Mouse (Mus musculus) right cerebral cortex, postnatal 4 days (tissue): Measurements from ENCODE around the gene Ctdsp1.
"Not testable (repeated sequence)": the region's sequence is repeated elsewhere in the genome, so short reads cannot be mapped to it uniquely, and the experiment has no call there.

Experiments
- DNase-seq: peaks from one replicate; pipeline ENCODE4 v3.0.0-alpha.2; 2022

Gene Ctdsp1

DNA sequence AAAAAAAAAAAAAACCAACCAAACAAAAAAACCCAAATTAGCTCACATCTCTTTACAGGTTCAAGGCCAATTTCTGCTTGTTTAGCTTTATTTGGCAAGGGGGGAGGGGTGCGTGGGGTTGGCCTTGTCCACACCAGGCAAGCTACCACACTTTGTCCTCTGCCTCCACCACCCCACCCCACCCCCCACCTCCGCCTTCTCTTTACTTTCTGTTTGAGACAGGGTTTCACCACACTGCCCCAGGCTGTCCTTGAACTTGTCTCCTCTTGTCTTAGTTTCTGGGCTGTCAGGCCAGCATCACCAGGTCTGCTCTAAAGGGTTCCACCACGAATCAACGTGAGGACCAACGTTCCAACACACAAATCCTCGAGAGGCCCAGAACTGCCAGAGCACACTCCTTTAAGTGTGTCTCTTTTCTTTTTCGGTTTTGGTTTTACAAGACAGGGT, 12.2 kb upstream of the Ctdsp1 start:
- no peak for DNase-seq

DNA sequence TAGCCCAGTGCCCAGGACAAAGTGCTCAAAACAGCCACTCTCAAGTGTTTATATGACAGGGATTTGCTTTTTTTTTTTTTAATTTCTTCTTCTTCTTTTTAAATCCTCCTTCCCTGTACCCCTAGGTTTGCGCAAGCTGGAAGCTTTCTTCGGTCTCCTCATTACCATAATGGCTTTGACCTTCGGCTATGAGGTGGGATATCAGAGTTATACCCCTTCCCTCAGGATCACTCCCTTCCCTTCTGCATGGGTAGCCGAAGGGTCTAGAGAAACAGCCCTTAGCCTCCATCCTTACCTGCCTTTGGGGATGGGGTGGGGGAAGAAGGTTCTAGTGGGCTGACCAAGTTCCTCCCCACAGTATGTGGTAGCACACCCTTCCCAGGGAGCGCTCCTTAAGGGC, 10.8 kb upstream of the Ctdsp1 start:
- DNase-seq, result no peak

DNA sequence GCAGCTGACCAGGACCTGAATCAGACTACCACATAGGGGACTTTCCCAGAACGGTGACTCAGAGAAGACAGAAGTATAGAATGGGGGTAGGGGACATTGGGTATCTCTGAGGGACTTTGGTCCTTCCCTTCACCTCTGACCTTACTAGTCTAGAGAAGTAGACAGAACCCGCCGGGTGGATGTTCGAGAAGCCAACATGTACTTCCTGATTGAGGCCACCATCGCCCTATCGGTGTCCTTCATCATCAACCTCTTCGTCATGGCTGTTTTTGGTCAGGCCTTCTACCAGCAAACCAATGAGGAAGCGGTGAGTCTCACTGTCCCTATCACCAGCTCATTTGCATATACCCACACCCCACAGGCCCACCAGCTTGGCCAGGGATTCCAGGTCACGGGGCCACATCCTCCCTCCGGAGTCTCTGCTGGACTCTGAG, 9.7 kb upstream of the Ctdsp1 start:
- no peak for DNase-seq

DNA sequence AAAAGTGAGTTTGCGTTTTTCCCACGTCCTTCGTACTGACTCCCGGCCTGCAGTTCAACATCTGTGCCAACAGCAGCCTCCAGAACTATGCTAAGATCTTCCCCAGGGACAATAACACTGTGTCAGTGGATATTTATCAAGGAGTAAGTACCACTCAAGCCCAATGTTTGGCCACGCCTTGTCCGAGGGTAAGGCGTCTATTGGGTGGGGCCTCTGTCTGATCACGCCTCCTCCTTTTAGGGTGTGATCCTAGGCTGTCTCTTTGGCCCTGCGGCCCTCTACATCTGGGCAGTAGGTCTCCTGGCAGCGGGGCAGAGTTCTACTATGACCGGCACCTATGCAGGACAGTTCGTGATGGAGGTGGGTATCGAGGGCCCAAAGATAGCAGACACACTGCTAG, 7.9 kb upstream of the Ctdsp1 start:
- DNase-seq, result no peak

DNA sequence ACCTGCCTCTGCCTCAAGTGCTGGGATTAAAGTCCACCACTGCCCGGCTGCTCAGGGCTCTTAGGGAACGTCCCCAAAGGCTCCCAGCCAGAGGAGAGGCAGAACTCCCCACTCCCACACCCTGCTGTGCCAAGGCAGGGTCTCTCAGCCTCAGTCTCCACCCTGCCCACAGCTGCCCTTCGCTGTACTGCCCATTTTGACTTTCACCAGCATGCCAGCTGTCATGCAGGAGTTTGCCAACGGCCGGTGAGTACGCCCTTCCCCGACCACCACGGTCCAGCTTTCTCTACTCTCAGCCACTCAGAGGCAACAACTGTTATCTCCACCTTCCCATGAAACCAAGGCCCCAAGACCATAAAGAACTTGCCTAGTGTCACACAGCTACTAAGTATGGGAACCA, 6.8 kb upstream of the Ctdsp1 start:
- DNase-seq, result no peak

DNA sequence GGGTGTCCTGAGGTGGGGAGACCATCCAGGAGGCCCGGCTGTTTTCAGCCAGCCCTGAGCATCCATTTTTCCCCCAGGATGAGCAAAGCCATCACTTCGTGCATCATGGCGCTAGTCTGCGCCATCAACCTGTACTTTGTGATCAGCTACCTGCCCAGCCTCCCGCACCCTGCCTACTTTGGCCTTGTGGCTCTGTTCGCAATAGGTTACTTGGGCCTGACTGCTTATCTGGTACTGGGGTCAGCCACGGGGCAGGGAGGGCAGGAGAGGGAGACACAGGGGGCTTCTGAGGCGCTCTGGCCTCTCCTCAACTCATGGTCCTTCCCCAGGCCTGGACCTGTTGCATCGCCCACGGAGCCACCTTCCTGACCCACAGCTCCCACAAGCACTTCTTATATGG, 6.2 kb upstream of the Ctdsp1 start:
- no peak for DNase-seq

DNA sequence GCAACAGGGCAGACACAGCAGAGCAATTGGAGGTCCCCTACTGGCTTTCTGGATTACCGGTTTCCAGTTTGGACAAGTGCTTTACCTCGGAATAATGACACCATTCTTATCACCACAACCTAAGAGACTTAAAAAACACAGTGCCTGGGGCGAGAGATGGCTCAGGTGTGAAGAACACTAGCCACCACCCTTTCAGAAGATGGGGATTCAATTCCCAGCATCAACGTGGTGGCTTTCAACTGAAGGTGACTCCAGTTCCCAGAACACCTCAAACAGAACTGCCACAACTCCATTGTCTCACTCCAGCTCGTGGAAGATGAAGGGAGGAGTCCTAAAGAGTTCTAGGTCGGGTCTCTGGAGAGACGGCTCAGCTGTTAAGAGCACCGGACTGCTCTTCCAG, 5.8 kb upstream of the Ctdsp1 start:
- no peak for DNase-seq

DNA sequence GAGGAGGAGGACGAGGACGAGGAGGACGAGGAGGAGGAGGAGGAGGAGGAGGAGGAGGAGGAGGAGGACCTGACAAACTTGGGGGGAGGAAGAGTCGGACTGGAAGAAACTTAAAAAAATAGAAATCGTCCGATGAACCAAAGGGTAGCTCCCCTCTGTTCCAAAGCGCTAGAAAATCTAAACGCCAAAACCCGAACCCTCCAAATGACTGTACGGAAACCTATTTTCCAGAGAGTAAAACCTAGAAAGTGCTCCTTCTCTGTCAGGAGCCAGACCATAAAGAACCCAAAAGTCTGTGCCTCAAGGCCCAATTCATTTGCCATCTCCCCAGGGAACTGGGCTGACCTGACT, 5.0 kb upstream of the Ctdsp1 start:
- no peak for DNase-seq

DNA sequence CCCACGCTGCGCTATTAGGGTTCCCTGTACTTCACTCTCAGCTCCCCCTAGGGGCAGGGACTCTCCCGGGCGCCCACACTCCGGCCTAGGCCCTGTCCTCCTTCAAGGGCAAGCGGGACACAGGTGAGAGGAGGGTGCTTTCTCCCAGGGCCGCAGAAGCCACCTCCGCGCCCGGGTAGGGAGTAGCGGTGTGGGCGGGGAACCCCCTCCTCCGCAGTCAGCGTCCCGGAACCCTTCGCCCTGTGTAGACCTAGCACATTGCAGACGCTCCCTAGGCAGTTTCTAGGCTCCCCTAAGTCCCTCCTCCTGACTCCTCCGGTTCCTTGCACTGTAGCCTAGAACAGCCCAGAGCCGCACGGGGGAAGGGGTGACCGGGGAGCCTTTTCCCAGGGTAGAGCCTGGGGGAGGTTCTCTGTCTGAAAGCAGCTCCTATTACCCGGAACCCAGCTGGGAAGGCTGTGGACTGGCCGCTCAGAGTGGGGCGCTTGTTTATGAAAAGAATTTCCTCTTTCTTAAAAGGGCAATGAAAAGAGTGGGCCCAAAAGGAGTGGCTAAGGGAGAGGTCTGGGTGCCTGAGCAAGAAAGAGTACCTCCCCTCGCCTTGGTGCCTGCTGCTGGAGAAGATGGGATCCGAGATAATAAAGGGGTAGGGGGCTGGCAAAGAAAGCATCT, 4.5 kb upstream of the Ctdsp1 start:
- DNase-seq, result peak; percentile 81

DNA sequence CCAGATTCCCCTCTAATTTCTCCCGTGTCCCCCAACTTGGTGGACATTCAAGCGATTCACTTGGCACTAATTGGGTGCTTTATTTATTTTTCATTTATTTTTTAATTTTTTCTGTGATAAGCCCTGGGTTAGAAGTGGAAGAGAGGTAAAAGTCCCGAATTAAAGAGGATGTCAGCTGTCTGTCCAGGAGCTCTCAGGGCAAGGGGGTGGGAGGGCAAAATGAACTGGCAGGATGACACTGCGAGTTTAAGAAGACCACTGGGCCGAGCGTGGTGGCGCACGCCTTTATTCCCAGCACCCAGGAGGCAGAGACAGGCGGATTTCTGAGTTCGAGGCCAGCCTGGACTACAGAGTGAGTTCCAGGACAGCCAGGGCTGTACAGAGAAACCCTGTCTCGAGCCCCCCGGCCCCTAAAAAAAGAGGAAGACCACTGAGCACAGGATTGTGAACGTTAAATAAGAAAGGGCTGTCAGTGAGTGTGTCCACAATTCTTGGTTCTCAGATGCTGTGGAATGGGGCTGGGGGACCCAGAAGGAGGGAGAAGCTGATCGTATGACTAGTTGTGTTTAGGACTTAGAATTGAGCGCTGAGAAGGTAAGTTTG, 3.8 kb upstream of the Ctdsp1 start:
- DNase-seq, result no peak

DNA sequence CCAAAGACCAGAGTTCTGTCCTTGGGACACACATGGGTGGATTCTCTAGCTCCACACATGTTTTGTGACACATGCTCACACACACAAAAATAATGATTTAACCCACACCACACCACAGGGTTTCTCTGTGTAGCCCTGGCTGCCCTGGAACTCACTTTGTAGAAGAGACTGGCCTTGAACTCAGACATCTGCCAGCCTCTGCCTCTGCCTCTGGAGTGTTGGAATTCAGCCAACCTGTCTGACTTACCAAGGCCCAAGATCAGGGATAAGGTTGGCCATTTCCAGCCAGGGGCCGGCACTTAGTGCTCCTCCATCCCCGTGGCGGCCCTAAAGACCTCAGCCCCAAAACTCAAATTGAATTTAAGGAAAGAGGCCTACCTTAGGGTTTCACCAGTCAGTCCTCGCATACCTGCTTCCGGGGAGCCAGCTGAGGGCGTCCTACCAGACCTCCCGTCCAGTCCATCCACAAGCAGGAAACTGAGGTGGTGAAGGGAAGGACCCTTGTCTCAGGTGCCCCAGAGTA, 2.9 kb upstream of the Ctdsp1 start:
- no peak for DNase-seq

DNA sequence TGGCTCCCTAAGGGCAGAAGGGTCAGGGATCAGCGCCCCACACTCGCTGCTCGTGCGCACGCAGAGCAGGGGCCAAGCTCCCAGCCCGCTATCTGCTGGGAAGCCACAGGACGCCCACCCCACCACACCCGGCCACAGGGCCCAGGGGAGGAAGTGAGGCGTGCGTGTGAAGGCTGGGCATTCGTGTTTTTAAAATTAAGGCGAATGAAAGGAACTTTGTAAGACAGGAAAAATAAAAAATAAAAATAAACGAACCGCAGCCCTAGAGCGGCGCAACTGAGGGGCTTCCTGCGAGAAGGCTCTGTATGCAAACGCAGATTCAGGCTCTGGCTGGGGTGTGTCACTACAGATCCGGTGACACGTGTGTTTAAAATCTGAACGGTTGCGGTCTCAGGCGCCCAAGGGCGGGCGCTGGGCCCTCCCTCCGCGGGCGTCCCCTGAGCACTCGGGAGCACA, 1.4 kb upstream of the Ctdsp1 start:
- no peak for DNase-seq

DNA sequence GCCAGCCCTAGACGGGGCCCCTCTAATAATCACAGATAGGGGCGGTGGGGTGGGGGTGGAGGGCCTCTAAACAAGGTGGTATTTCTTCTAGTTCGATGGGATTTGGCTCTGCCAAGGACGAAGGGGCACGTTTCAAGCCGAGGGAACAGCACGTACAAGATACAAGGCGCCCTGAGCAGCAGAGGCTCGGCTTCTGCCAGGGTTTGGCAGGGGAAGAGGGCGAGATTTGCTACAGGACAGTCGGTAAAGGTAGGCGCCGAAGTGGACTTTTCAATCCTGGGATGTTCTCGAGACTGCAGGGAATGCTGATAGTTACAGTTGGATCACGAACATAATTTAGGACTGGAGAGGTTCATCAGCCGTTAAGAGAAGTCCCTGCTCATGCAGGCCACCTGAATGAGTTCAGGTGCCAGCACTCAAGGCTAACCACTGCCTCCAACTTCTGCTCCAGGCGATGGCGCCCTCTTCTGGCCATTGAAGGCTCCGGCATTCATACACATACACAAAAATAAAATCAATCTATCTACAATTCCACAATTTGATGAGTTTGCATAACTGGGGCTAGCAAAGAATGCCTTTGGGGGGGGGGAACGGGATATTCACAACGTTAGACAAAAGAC, 912 bp upstream of the Ctdsp1 start:
- DNase-seq, result peak; percentile 62

DNA sequence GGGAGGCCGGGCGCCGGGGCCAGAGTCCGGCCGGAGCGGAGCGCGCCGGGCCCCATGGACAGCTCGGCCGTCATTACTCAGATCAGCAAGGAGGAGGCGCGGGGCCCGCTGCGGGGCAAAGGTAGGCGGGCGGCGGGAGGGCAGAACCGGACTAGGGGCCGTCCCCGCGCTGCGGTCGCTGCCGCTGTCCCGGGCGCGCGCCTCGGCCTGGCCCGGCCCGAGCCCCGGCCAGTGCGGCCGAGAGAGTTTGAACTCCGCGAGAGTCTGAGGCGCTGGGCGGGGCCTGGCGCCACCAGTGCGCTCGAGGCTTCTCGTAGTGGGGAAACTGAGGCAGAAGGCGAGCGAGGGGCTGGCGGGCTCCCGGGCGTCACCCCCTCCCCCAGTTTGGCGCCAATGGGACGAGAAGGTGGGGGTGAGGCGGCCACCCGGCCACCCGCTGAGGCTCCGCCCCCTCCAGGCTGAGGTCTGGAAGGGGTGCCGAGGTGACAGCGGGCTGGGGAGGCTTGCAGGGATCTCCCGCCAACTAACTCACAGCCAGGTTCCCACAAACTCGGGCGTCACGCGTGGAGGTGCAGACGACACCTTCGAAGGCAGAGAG, 634 bp downstream of the Ctdsp1 start:
- peak; percentile 29 for DNase-seq

DNA sequence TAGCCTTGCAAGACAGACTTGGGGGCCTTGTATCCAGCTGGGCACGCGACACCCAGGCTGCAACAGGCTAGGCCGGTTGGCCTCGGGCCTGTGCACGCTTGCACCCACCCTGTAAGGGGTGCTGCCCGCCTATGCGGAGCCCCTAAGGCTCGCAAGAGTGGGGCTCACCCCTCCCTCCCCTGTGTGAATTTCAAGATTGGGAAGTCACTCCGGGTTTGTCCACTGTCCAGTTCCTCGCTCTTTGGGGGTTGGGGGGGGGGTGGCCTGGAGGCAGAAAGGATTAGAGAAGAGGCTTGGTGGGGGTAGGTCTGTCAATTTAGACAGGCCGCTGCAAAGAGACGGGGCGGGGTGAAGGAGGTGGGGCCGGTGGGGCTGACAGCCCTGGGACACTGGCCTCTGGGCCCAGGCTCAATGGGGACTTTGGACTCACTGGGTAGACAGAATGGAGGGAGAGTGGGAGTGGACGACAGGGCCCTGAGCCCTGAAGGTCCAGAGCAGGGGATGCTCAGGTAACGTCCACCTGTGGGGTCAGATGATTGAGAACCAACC, 1.2 kb downstream of the Ctdsp1 start:
- no peak for DNase-seq

DNA sequence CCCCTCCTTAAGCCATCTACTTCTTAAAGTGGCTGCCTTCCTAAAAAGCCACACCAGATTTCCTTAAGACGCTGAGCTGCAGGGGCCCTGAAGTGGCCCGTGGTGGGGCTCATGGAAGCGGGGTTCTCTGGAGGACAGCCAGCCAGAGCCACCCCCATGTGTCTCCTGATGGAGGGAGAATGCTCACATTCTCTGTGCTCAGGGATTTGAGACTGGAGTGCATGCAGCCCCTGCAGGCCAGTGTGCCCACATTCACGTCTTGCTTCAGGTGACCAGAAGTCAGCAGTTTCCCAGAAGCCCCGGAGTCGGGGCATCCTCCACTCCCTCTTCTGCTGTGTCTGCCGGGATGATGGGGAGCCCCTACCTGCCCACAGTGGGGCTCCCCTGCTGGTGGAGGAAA, 1.7 kb downstream of the Ctdsp1 start:
- no peak for DNase-seq

DNA sequence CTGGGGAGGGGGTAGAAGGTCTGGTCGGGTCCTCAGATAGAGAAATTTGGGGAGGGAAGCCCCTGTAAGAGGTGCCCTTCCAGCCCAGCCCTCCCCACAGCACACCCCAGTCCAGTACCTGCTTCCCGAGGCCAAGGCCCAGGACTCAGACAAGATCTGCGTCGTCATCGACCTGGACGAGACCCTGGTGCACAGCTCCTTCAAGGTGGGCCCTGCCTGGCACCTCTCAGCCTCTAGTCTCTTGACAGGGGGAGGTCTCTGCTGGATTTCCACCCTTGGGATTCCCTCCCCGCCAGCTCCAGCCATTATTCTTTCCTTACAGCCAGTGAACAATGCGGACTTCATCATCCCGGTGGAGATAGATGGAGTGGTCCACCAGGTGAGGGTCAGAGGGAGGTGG, 2.4 kb downstream of the Ctdsp1 start:
- DNase-seq, result no peak

DNA sequence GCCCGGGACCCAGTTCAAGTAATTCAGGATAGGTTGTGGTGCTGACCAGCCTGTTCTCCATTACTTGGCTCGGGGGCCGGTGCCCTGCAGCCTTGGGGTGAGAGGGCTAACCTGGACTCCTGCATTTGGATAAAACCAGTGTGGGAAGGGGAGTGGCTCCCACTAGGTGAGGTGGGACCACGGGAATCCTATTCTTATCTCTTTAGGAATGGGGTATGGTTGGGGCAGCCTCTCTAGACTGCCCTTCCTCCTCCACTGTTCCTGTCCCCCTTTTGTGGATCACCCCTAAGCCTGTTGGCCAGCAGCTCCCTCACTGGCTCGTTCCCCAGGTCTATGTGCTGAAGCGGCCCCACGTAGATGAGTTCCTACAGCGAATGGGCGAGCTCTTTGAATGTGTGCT, 3.0 kb downstream of the Ctdsp1 start:
- no peak for DNase-seq

DNA sequence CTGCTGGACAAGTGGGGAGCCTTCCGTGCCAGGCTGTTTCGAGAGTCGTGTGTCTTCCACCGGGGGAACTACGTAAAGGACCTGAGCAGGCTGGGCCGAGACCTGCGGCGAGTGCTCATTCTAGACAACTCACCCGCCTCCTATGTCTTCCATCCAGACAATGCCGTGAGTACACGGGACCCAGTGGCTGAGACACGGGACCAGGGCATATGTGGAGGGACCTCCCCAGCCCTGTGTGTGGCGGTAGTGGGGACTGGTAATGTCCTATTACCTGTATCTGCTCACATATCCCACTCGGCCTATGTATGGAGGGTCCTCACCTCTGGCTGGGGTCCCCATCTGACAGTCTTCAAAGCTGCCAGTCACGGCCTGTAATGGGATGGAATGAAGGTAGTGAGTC, 3.5 kb downstream of the Ctdsp1 start:
- no peak for DNase-seq

DNA sequence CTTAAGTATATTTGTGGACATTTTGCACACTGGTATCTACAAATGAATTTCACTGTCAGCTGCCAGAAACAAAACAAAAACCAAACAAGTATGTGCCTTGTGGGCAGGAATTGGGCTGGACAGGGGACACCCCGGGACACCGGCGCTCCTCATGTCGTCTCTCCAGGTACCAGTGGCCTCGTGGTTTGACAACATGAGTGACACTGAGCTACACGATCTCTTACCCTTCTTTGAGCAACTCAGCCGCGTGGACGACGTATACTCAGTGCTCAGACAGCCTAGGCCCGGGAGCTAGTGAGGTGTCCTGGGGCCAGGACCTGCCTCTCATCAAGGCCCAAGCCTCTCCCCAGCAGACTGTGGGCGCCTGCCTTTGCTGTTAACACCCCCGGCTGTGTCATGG, 4.0 kb downstream of the Ctdsp1 start:
- no peak for DNase-seq

DNA sequence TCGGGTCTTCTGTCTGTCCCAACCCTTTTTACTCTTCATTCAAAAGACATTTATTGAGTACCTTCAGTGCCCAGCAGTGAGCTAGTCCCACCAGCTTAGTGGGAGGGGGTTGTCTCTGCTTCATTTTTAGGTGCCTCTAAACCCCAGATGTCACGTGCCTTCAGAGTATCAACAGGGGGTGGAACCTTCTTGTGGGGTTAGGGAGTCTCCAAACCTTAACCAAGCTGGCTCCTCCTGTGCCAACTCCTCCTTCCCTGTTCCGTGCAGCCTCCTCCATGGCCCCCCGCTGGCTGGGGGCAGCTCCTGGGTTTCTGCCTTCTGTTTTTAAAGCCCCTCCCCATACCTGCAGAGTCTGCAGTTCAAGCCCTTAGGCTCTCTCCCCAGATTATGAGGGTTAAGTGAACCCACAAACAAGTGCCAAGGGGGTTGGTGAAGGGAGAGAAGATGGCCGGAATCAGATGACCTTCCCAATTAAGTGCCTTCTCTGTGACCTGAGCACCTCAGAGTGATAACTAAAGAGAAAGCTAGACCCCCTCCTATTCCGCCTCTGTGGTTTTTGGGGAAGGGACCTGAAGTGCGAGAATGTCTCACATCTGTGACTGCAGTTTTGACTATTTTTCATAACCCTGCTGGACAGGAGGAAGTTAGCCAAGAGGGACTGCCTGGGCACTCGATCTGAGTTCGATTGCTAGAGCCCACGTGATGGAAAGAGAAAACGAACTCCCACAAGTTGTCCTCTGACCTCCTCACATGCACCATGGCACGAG, 5.3 kb downstream of the Ctdsp1 start:
- not testable (repeated sequence) for DNase-seq

DNA sequence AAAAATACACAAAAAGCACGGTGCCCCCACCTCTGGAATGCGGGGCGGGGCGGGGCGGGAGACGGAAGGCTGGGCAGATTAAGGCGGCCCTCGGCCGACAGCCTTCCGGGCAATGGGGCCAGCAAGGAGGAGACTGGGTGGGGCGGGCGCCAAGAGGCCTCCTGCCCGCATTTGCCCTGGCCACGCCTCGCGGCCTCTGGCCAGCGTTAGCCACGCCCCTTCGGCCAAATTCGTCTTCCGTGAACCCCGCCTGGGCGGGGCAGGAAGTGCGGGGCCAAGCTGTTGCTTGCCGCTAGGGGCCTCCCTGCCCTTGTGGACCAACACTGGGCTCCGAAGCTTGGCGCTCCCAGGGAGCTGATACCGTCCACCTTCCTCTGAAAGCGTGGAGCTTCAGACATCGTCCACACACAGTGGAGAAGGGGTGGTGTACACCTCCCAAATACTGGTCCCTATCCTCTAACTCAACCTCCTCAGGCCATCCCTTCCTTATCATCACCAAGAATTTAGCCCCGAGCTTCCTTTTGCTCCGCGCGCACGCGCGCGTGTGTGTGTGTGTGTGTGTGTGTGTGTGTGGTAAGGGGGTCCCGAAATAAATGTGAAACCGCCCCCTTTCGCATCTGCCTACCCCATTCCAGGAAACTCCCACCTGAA, 6.1 kb downstream of the Ctdsp1 start:
- DNase-seq, result peak; percentile 80
